Mouse (Mus musculus): ENCODE results near the gene Apol8. TPM values are rescaled to one million over a fixed set of nuclear protein-coding genes. Genes with fewer than 3 reads are reported as not detected.

Gene Apol8
- total RNA-seq, 2 experiments from 2014 or later: 0.08 to 0.31 TPM

DNA sequence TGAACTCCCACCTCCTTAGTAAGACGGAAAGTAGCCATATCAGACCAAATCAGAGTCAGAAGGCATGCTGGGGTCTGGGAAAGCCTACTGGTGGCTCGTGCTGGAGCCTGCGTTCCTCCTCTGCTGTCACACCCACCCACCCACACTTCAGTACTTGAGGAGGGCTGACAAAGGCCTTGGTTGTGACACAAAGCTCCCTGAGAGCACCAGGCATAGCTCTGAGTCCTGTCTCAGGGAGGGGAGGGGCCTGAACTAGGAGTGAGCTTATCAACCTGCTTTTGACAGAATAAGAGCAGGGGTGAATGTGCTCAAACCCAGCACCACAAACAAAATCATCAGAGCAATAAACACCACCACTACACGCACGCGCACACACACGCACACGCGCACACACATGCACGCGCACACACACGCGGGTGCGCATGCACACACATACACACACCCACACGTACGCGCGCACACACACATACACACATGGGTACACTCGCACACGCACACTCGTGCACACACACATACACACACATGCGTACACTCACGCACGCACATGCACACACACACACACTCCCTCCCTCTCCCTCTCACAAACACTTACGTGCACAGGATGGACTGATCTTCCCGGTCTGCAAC is 39.7 kb upstream of the Apol8 start:
- Histone ChIP-seq H3K27ac (peak overlapping the region; percentile 82), H3K4me3 (no peak overlapping the region)
- intact Hi-C loops (cut with DNase I): loop anchor here (5.0 kb wide), 1 partner anchor 46 kb away; the partner anchor contains the start of gene Myh9
- DNase-seq: no peak
- TF ChIP-seq CTCF (IDR thresholded peaks at IDR 0.05): no peak

GRCm38 (mm10) chr15:77794908-77795356 is 38.1 kb upstream of the Apol8 start:
- Histone ChIP-seq H3K4me3 (no peak overlapping the region), H3K27ac (peak overlapping the region; percentile 73)
- intact Hi-C loops (cut with DNase I): loop anchor here (5.0 kb wide), 1 partner anchor 47 kb away; the partner anchor contains the start of gene Myh9
- no peak for TF ChIP-seq CTCF (IDR thresholded peaks at IDR 0.05)
- DNase-seq: no peak

GRCm38 (mm10) chr15:77794138-77794907 is 37.5 kb upstream of the Apol8 start:
- DNase-seq: no peak
- Histone ChIP-seq H3K4me3 (no peak overlapping the region), H3K27ac (peak overlapping the region; percentile 80)
- intact Hi-C loops (cut with DNase I): no loop called here
- TF ChIP-seq CTCF (IDR thresholded peaks at IDR 0.05): no peak

DNA sequence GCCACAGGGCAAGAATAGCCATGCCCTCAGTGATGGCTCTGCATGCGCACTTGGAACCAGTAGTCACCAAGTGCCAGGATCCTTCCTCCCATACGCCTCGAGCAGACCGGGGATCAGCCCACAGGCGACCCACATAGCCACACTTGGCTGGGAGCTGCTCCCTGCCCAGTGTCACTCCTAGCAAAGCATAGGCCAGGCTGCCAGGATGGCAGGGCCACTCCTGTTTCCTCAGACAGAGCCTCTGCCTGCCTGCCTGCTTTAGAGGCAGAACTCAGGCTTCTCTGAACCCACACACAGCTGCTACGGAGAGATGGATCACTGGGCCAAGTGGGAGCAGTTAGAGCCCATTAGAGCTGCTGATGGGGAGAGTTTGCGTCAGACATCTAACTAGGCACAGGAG is 36.8 kb upstream of the Apol8 start:
- Histone ChIP-seq H3K4me3 (no peak overlapping the region), H3K27ac (peak overlapping the region; percentile 80)
- no peak for TF ChIP-seq CTCF (IDR thresholded peaks at IDR 0.05)
- intact Hi-C loops (cut with DNase I): no loop called here
- peak; percentile 80 for DNase-seq

- intact Hi-C loops (cut with DNase I): no loop called here
Measured at GRCm38 (mm10) chr15:77793094-77793493, 36.3 kb upstream of the Apol8 start.

DNA sequence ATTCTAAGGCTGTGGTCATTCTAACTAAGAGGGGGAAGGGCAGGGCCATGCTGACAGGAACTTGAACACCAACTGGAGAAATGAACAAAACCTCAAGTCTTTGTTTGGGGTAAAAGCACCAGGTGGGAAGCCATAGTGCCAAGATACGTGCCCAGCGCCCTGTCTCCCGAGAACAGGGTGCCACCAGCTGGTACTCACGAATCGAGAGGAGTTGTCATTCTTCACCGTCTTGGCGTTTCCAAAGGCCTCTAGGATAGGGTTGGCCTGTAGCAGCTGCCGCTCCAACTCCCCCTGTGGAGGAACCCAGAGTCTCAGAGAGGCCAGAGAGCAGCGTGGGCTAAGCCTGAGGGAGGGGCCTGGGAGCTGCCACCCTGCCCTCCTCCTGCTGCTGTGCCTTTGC is 35.3 kb upstream of the Apol8 start:
- peak overlapping the region; percentile 80; the same call in 1 of the 2 replicates for H3K27ac ChIP-seq

More at GRCm38 (mm10) chr15:77793094-77793493, 36.3 kb upstream of the Apol8 start:
- Histone ChIP-seq H3K4me3 (no peak overlapping the region), H3K27ac (peak overlapping the region; percentile 80)
- TF ChIP-seq CTCF (IDR thresholded peaks at IDR 0.05): no peak
- no peak for DNase-seq

DNA sequence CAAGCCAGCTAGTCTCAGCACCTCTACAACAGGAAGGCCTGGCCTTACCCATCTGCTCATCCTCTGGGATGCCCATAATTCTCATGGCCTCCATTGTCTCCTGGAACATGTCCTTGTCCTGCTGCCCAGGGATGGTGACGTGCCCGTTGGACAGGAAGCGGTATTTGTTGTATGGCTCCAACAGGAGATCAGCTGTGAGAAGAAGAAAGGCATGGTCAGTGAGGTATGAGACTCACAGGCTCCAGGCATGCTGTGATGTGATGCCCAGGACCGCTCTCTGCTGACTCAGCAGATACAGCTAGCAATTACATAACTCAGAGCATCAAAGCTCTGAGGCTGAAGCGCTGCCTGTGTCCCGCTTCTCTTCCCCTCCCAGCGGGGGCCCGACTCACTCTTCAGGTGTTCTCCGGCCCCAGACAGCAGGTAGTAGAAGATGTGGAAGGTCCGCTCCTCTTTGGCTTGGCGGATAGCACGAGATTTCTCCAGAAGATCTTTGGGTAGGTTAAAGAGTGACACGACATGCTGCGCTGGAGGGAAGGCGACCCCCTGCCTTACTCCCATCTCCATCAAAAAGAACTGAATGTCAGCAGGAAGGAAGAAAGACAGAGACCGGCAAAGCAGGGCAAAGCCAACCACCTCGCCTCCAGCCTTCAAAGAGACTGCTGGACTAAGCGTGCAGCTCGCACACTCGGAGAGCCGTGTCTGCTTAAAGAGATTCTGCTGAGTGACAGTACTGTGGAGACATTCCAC is 34.0 kb upstream of the Apol8 start:
- no peak overlapping the region for H3K4me3 ChIP-seq
- no peak overlapping the region for H3K27ac ChIP-seq
- DNase-seq: no peak
- no peak for TF ChIP-seq CTCF (IDR thresholded peaks at IDR 0.05)
- intact Hi-C loops (cut with DNase I): no loop called here

More for the DNA sequence above, 35.3 kb upstream of the Apol8 start:
- H3K4me3 ChIP-seq: no peak overlapping the region
- TF ChIP-seq CTCF (IDR thresholded peaks at IDR 0.05): no peak
- intact Hi-C loops (cut with DNase I): no loop called here
- DNase-seq: no peak

GRCm38 (mm10) chr15:77789186-77789585 is 32.4 kb upstream of the Apol8 start:
- no peak for DNase-seq
- H3K27ac ChIP-seq: 0 out of 2 replicates have a peak overlapping the region, but pooled peaks have one; percentile 31
- H3K4me3 ChIP-seq: no peak overlapping the region
- TF ChIP-seq CTCF (IDR thresholded peaks at IDR 0.05): no peak
- intact Hi-C loops (cut with DNase I): no loop called here

DNA sequence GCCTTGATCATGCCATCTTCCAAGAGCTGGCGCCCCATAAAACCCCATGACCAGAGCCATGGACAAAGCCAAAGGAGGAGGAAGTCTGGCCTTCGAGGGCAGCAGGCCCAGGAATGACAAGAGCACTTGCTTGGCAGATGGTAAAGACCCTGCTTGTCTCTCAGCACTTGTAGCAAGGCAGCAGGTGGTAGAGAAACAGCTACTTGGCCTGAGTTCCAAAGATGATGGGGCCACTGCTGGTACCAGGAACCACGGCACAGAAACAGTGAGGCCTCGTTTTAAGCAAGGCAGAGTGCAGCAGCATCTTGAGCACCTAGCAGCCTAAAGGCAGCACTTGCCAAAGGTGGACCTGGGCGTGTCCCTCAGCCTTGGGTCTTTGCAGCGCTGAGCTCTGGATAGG is 31.6 kb upstream of the Apol8 start:
- DNase-seq: no peak
- no peak overlapping the region for H3K27ac ChIP-seq
- intact Hi-C loops (cut with DNase I): no loop called here
- TF ChIP-seq CTCF (IDR thresholded peaks at IDR 0.05): no peak
- no peak overlapping the region for H3K4me3 ChIP-seq

DNA sequence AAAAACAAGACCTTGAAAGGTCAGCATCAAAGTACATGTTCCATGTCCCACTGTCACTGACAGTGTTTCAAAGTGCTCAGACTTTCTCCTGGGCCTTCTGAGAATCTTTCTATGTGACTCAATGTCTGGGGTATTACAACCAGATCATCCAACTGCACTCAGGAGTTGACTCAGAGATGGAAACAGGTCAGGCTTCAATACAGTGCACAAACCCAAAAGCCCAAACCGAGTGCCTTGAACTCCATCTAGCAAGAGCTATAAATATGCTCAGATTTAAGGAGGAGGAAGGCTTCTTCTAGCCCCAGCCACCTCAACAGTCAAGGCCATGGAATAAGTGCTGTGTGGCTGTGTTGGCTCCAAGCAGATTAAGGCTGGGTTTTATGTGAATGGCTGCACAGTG is 29.0 kb upstream of the Apol8 start:
- intact Hi-C loops (cut with DNase I): no loop called here

GRCm38 (mm10) chr15:77784039-77784824 is 27.4 kb upstream of the Apol8 start:
- no peak for TF ChIP-seq CTCF (IDR thresholded peaks at IDR 0.05)
- intact Hi-C loops (cut with DNase I): no loop called here
- DNase-seq: no peak
- H3K27ac ChIP-seq: peak overlapping the region; percentile 8; the same call in 1 of the 2 replicates
- no peak overlapping the region for H3K4me3 ChIP-seq

More for the DNA sequence above, 29.0 kb upstream of the Apol8 start:
- TF ChIP-seq CTCF (IDR thresholded peaks at IDR 0.05): no peak
- Histone ChIP-seq H3K4me3 (no peak overlapping the region), H3K27ac (no peak overlapping the region)
- no peak for DNase-seq
